Mouse (Mus musculus) gastrocnemius, postnatal 36 days (tissue): ENCODE data around the gene Gm10309. TPM values are rescaled to one million over a fixed set of nuclear protein-coding genes. Genes with fewer than 3 reads are reported as not detected.

Experiments
- DNase-seq, 2 experiments: peaks; one replicate each; pipeline ENCODE4 v3.0.0; 2022
- intact Hi-C: fragments of 180-260 bp; cut with DNase I; formaldehyde crosslinking; loops from one replicate; pipeline ENCODE4 v1.15.1; 2025
- long read RNA-seq, 2 experiments: library from polyadenylated mRNA; stranded (forward); transcript quantifications; one replicate each; pipeline ENCODE4 v2.0.0; 2021
- total RNA-seq, 2 experiments: library from RNA; stranded (reverse); gene quantifications; 2 replicates each; pipeline ENCODE4 v1.2.3; 2021

The Gm10309 gene
- not detected for total RNA-seq
- long read RNA-seq, experiment 1 = 0 reads
- long read RNA-seq, experiment 2 = 0 reads

- DNase-seq = peak; percentile 55 to 81
- intact Hi-C loops = no loop called here
Measured at GRCm38 (mm10) chr17:86505183-86505631, at the start of gene Gm10309. Gm10309 (minus strand) TSS chr17:86505232.

GRCm38 (mm10) chr17:86551995-86552394 is 47.0 kb upstream of the Gm10309 start:
- intact Hi-C loops = no loop called here

GRCm38 (mm10) chr17:86551561-86551960 is 46.5 kb upstream of the Gm10309 start:
- DNase-seq = no peak
- intact Hi-C loops = no loop called here

More at GRCm38 (mm10) chr17:86551995-86552394, 47.0 kb upstream of the Gm10309 start:
- DNase-seq = no peak

- intact Hi-C loops = no loop called here
Measured at GRCm38 (mm10) chr17:86549128-86549527, 44.1 kb upstream of the Gm10309 start.

GRCm38 (mm10) chr17:86546529-86546928 is 41.5 kb upstream of the Gm10309 start:
- no peak for DNase-seq
- intact Hi-C loops = no loop called here

More at GRCm38 (mm10) chr17:86549128-86549527, 44.1 kb upstream of the Gm10309 start:
- DNase-seq = no peak

- intact Hi-C loops = loop anchor here (5.0 kb wide), 1 partner anchor 43 kb away; no protein-coding TSS in a partner anchor
Measured at GRCm38 (mm10) chr17:86539881-86540430, 34.9 kb upstream of the Gm10309 start.

GRCm38 (mm10) chr17:86535827-86536656 is 31.0 kb upstream of the Gm10309 start:
- DNase-seq = peak in 1 of 2 experiments; percentile 66
- intact Hi-C loops = loop anchor here (2.0 to 5.0 kb wide), 4 partner anchors 39 to 279 kb away; partner anchors contain the start of gene Epas1

More at GRCm38 (mm10) chr17:86539881-86540430, 34.9 kb upstream of the Gm10309 start:
- no peak for DNase-seq

- intact Hi-C loops = loop anchor here (2.0 to 5.0 kb wide), 3 partner anchors 38 to 280 kb away; partner anchors contain the start of gene Epas1
- DNase-seq = no peak
Measured at GRCm38 (mm10) chr17:86535096-86535495, 30.1 kb upstream of the Gm10309 start.

- no peak for DNase-seq
- intact Hi-C loops = no loop called here
Measured at GRCm38 (mm10) chr17:86533549-86533851, 28.5 kb upstream of the Gm10309 start.

- no peak for DNase-seq
- intact Hi-C loops = no loop called here
Measured at GRCm38 (mm10) chr17:86532783-86533548, 27.9 kb upstream of the Gm10309 start.

- no peak for DNase-seq
- intact Hi-C loops = no loop called here
Measured at GRCm38 (mm10) chr17:86531231-86531630, 26.2 kb upstream of the Gm10309 start.

GRCm38 (mm10) chr17:86529411-86529810 is 24.4 kb upstream of the Gm10309 start:
- no peak for DNase-seq
- intact Hi-C loops = no loop called here

- intact Hi-C loops = no loop called here
- no peak for DNase-seq
Measured at GRCm38 (mm10) chr17:86529003-86529402, 24.0 kb upstream of the Gm10309 start.

- no peak for DNase-seq
- intact Hi-C loops = no loop called here
Measured at GRCm38 (mm10) chr17:86527298-86527697, 22.3 kb upstream of the Gm10309 start.

- intact Hi-C loops = no loop called here
- DNase-seq = no peak
Measured at GRCm38 (mm10) chr17:86526016-86526415, 21.0 kb upstream of the Gm10309 start.

GRCm38 (mm10) chr17:86525075-86525474 is 20.0 kb upstream of the Gm10309 start:
- intact Hi-C loops = no loop called here
- no peak for DNase-seq

GRCm38 (mm10) chr17:86523843-86524242 is 18.8 kb upstream of the Gm10309 start:
- intact Hi-C loops = no loop called here
- no peak for DNase-seq

- intact Hi-C loops = no loop called here
- no peak for DNase-seq
Measured at GRCm38 (mm10) chr17:86523374-86523773, 18.3 kb upstream of the Gm10309 start.

GRCm38 (mm10) chr17:86522649-86523048 is 17.6 kb upstream of the Gm10309 start:
- no peak for DNase-seq
- intact Hi-C loops = no loop called here

GRCm38 (mm10) chr17:86521252-86521651 is 16.2 kb upstream of the Gm10309 start:
- DNase-seq = no peak
- intact Hi-C loops = no loop called here

GRCm38 (mm10) chr17:86518604-86519003 is 13.6 kb upstream of the Gm10309 start:
- intact Hi-C loops = no loop called here
- DNase-seq = no peak
